Mouse (Mus musculus) urinary bladder, postnatal 36 days (tissue): ENCODE results near the gene Fezf1.

Experiments
- DNase-seq, 2 experiments: peaks; one replicate each; pipeline ENCODE4 v3.0.0; 2022; ENCODE audit warnings: low spot score in 2 of 2, mixed read lengths in 1 of 2

Fezf1 gene

GRCm38 (mm10) chr6:23247512-23248312, 450 bp downstream of the Fezf1 start:
- DNase-seq: no peak

- DNase-seq: no peak
Observed at GRCm38 (mm10) chr6:23246790-23247511, 1.2 kb downstream of the Fezf1 start.

- DNase-seq: no peak
Observed at GRCm38 (mm10) chr6:23246061-23246789, 1.9 kb downstream of the Fezf1 start.

- DNase-seq: no peak
Observed at GRCm38 (mm10) chr6:23245545-23246011, 2.6 kb downstream of the Fezf1 start.

GRCm38 (mm10) chr6:23245121-23245520, 3.0 kb downstream of the Fezf1 start:
- no peak for DNase-seq

GRCm38 (mm10) chr6:23243821-23244760, 4.1 kb downstream of the Fezf1 start:
- no peak for DNase-seq

- no peak for DNase-seq
Observed at GRCm38 (mm10) chr6:23211499-23211898, 36.7 kb downstream of the Fezf1 start.

- DNase-seq: no peak
Observed at GRCm38 (mm10) chr6:23207791-23208190, 40.4 kb downstream of the Fezf1 start.

- DNase-seq: no peak
Observed at GRCm38 (mm10) chr6:23202630-23203029, 45.5 kb downstream of the Fezf1 start.
